Mouse (Mus musculus) forebrain, postnatal 0 days (tissue): ENCODE results near the gene Slc16a7. TPM values are rescaled to one million over a fixed set of nuclear protein-coding genes. Genes with fewer than 3 reads are reported as not detected.
A peak's percentile ranks its signal among the peaks of the same experiment; 100 is the strongest.

ENCODE experiments used
- ATAC-seq: fragments of 200-750 bp; cut with Nextera tagmentation; 2 replicates; pipeline ENCODE4 v1.8.0; 2017; ENCODE audit warnings: mild to moderate bottlenecking, moderate library complexity
- DNase-seq: peaks from one replicate; pipeline ENCODE4 v3.0.0-alpha.2; 2015
- H3K27ac ChIP-seq: fragments of 300-500 bp; sonication (generic); 2 replicates; pipeline ENCODE4 v1.5.1; 2014; ENCODE audit warnings: low read depth, mild to moderate bottlenecking, antibody characterized with exemption, low read length, moderate library complexity, mixed read lengths
- H3K27me3 ChIP-seq: fragments of 300-500 bp; sonication (generic); 2 replicates; pipeline ENCODE4 v1.6.1; 2014; ENCODE audit warnings: mild to moderate bottlenecking, low read length, mixed read lengths; ENCODE audit not compliant: insufficient read depth
- H3K36me3 ChIP-seq: fragments of 300-500 bp; sonication (generic); 2 replicates; pipeline ENCODE4 v1.6.1; 2014; ENCODE audit warnings: mild to moderate bottlenecking, moderate library complexity; ENCODE audit not compliant: insufficient read depth
- H3K4me1 ChIP-seq: fragments of 300-500 bp; sonication (generic); 2 replicates; pipeline ENCODE4 v1.6.1; 2014; ENCODE audit warnings: antibody characterized with exemption; ENCODE audit not compliant: insufficient read depth
- H3K4me2 ChIP-seq: fragments of 300-500 bp; sonication (generic); 2 replicates; pipeline ENCODE4 v1.6.1; 2014; ENCODE audit warnings: low read depth, mild to moderate bottlenecking, moderate library complexity
- H3K4me3 ChIP-seq: fragments of 300-500 bp; sonication (generic); 2 replicates; pipeline ENCODE4 v1.5.1; 2014; ENCODE audit warnings: low read depth, low read length, mixed read lengths
- H3K9ac ChIP-seq: fragments of 300-500 bp; sonication (generic); 2 replicates; pipeline ENCODE4 v1.6.1; 2014; ENCODE audit warnings: mild to moderate bottlenecking
- H3K9me3 ChIP-seq: fragments of 300-500 bp; sonication (generic); 2 replicates; pipeline ENCODE4 v1.6.1; 2016; ENCODE audit warnings: low read length
- CTCF ChIP-seq: sonication (generic); IDR thresholded peaks from 2 replicates; pipeline ENCODE4 v1.5.1; 2016; ENCODE audit warnings: antibody characterized with exemption, control low read depth, low read depth
- WGBS: fragments of 180-500 bp; shearing (Covaris S2); extraction: QIAGEN DNeasy Blood & Tissue Kit; methylation state at CpG from one replicate; pipeline ENCODE4 v1.1.7; 2014; 5-methylcytosine and 5-hydroxymethylcytosine counted together
- polyA plus RNA-seq: library from polyadenylated mRNA; unstranded; fragments of >200 nt; fragmentation: Nextera tagmentation; extraction: Ambion mirVana; gene quantifications from 2 replicates; pipeline ENCODE4 v1.2.1, GENCODE M21; 2015
- total RNA-seq: library from RNA; depleted of rRNA; stranded (reverse); fragments of >200 nt; gene quantifications from 2 replicates; pipeline ENCODE4 v1.2.3, GENCODE M21; 2014

Slc16a7 gene
- total and polyA plus RNA-seq, 2 experiments from 2014 or later = 8.9 to 22.7 TPM

DNA sequence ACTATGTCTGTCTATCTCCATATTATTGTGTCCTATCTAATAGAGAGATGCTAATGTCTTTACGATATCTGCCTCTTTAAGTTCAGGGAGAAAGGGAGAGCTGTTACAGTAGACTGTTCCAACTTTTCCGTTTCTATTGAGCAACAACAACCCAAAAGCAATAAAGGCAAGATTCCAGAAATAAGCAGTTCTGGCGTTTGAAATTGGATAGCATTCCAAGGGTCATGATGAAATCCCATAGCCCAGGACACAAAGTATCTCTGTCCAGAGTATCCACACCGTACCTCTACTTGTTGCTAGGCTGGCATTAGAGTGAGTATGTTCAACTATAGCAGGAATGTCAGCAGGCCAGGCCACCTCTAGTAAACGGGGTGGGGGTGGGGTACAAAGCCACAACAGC is 13.7 kb downstream of the Slc16a7 start:
- 77% methylated on average over 5 of the region's 5 CpGs for WGBS
- Histone ChIP-seq H3K27me3 (no peaks in the 10 kb centered on the region), H3K27ac (no peak overlapping the region), H3K36me3 (no peaks in the 10 kb centered on the region), H3K9ac (no peak overlapping the region), H3K9me3 (no peaks in the 10 kb centered on the region), H3K4me1 (no peaks in the 10 kb centered on the region), H3K4me2 (no peak overlapping the region), H3K4me3 (no peak overlapping the region)
- DNase-seq = no peak
- TF ChIP-seq CTCF = no peak
- no peak for ATAC-seq

DNA sequence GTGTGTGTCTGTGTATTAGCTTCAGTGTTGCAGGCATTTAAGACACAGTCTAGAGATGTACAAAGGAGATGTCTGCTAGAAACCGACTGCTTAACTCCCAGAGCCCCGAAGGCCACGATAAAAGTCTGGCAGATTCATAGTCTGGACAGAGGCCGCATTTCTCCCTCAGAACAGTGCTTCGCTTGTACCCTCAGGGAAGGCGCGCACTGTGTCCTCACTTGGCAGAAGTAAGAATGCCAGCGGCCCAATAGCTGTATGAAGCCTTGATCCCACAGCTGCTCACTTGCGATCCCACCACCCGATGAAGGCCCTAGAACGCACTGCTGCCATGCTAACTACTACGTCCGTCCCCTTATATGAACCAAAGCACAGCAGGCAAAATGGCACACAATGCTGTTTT is 16.6 kb downstream of the Slc16a7 start:
- WGBS = 89% methylated on average over 13 of the region's 13 CpGs
- ATAC-seq = no peak
- Histone ChIP-seq H3K27me3 (no peaks in the 10 kb centered on the region), H3K36me3 (no peaks in the 10 kb centered on the region), H3K4me3 (no peak overlapping the region), H3K4me2 (no peak overlapping the region), H3K27ac (no peak overlapping the region), H3K9me3 (no peaks in the 10 kb centered on the region), H3K9ac (no peak overlapping the region), H3K4me1 (no peaks in the 10 kb centered on the region)
- DNase-seq = no peak
- TF ChIP-seq CTCF = no peak

DNA sequence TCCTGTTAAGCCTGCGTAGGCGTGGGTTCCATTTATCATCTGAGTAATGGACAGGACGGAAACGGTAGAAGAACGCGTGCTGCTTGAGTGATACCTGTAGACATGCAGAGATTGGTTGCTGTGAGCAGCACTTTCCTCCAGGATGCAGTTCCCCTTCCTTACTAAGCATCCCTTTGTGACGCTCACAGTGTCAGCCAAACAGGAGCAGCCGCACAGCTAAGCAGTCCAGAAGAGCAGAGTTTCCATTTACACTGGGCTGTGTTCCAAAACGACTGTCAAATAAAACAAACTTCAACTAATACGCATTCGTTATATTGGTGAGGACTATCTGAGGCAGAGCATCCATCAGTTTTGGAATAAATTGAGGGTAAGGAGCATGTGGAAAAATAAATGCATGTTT is 17.8 kb downstream of the Slc16a7 start:
- H3K27me3 ChIP-seq = no peaks in the 10 kb centered on the region
- ATAC-seq (0 out of 2 replicates have a peak, but pooled peaks have one; percentile 12), DNase-seq (no peak)
- TF ChIP-seq CTCF = no peak
- H3K9me3 ChIP-seq = no peaks in the 10 kb centered on the region
- H3K4me2 ChIP-seq = no peak overlapping the region
- no peaks in the 10 kb centered on the region for H3K4me1 ChIP-seq
- no peak overlapping the region for H3K27ac ChIP-seq
- H3K36me3 ChIP-seq = no peaks in the 10 kb centered on the region
- H3K4me3 ChIP-seq = no peak overlapping the region
- H3K9ac ChIP-seq = no peak overlapping the region
- WGBS = 51% methylated on average over 11 of the region's 11 CpGs

DNA sequence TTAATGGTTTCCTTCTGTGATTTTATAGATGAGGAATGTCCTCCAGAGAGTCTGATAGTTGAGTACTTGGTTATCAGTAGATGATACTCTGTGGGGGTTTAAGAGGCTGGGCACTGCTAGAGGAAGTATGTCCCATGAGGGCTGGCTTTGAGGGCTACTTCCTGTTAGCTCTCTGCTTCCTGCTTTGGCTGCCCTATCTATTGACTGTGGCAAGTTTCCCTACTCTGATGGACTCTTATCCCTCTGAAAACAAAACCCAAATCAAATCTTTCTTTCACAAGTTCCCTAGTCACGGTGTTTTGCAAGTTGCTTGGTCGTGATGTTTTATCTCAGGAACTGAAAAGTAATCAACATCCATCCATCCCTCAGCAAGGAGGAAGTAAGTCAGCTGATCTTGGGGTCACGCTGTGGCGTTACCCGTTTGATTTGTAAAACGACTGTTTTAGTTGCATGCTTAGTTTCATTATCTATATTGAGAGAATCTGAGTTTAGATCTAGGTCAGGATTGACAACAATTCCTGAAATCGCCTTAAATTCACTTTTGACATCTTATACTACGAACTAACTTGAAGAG is 19.1 kb downstream of the Slc16a7 start:
- Histone ChIP-seq H3K9ac (no peak overlapping the region), H3K4me1 (no peaks in the 10 kb centered on the region), H3K9me3 (no peaks in the 10 kb centered on the region), H3K27ac (no peak overlapping the region), H3K36me3 (no peaks in the 10 kb centered on the region), H3K4me3 (no peak overlapping the region), H3K4me2 (no peak overlapping the region), H3K27me3 (no peaks in the 10 kb centered on the region)
- no peak for DNase-seq
- 89% methylated on average over 8 of the region's 8 CpGs for WGBS
- no peak for ATAC-seq
- TF ChIP-seq CTCF = no peak

DNA sequence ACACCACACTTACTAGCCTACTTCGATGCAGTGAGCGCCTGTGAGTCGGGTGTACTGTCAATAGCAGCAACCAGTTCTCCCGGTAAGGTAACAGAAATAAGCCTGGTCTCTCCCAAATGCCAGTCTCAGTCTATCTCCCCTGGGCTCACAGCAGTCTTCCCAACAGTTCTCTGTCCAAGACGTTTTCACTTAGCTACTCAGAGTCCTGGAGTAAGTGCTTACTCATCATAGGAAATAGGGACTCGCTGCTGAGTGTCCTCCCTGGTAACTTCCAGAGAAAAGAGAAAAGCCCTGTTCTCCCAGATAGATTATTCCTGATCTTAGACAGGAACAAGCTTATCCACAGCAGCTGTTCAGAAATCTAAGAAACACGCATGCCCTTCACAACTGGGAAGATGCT is 30.8 kb downstream of the Slc16a7 start:
- WGBS = 89% methylated on average over 7 of the region's 7 CpGs
- H3K36me3 ChIP-seq = no peaks in the 10 kb centered on the region
- ATAC-seq (no peak), DNase-seq (no peak)
- TF ChIP-seq CTCF = no peak
- no peaks in the 10 kb centered on the region for H3K27me3 ChIP-seq
- H3K4me3 ChIP-seq = no peak overlapping the region
- H3K4me2 ChIP-seq = no peak overlapping the region
- H3K9me3 ChIP-seq = no peaks in the 10 kb centered on the region
- no peaks in the 10 kb centered on the region for H3K4me1 ChIP-seq
- no peak overlapping the region for H3K27ac ChIP-seq
- no peak overlapping the region for H3K9ac ChIP-seq

DNA sequence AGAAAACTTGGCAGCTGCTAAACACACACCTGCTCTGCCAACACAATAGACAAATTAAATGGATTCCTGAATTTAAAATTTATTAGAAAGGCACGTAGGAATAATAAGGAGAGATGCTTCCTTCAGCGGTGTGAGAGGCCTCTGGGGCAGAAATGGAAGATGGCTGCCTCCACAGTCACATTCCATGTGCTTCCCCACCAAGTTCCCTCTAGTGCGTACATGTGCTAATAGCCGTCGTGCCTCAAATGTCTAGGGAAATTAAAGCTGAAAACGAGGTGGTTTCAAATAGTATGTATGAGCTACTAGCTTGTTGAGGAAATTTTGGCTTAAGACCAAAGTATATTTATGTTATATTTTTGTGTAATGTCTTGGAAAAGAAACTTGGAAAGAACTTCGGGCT is 36.5 kb downstream of the Slc16a7 start:
- no peak for ATAC-seq
- 64% methylated on average over 7 of the region's 7 CpGs for WGBS
- H3K4me2 ChIP-seq = no peak overlapping the region

DNA sequence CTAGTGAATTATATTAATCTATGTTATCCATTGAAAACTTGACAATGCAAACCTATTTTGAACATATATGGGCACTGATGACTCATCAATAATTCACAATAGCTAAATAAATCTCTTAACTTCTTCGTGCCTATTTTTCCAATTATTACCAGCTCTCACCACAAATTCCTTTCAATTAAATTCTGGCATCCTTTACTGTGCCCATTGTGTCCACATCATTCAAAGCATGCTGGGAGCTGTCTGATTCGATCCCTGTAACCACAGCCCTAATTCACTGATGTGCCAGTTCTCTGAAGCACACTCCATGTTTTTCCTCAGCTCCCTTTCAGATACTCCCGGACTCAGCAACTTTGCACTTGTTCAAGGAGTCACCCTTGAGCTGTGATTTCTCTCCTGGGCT is 41.1 kb downstream of the Slc16a7 start:
- H3K4me2 ChIP-seq = no peak overlapping the region
- no peak overlapping the region for H3K27ac ChIP-seq
- no peaks in the 10 kb centered on the region for H3K27me3 ChIP-seq
- TF ChIP-seq CTCF = no peak
- no peaks in the 10 kb centered on the region for H3K36me3 ChIP-seq
- WGBS = 27% methylated on average over 3 of the region's 3 CpGs
- no peaks in the 10 kb centered on the region for H3K4me1 ChIP-seq
- H3K9me3 ChIP-seq = no peaks in the 10 kb centered on the region
- H3K9ac ChIP-seq = no peak overlapping the region
- ATAC-seq (no peak), DNase-seq (no peak)
- H3K4me3 ChIP-seq = no peak overlapping the region

More for the DNA sequence above, 36.5 kb downstream of the Slc16a7 start:
- Histone ChIP-seq H3K27me3 (no peaks in the 10 kb centered on the region), H3K4me1 (no peaks in the 10 kb centered on the region), H3K9me3 (no peaks in the 10 kb centered on the region), H3K9ac (no peak overlapping the region), H3K36me3 (no peaks in the 10 kb centered on the region), H3K4me3 (no peak overlapping the region), H3K27ac (no peak overlapping the region)
- no peak for TF ChIP-seq CTCF
- DNase-seq = no peak
